Mouse (Mus musculus) large intestine, adult 2 months (tissue): Measurements from ENCODE around the gene Ergic1. TPM values are rescaled to one million over a fixed set of nuclear protein-coding genes. Genes with fewer than 3 reads are reported as not detected.

Experiments used
- DNase-seq: peaks from one replicate; pipeline ENCODE4 v3.0.0-alpha.2; 2012; ENCODE audit warnings: low read depth, low spot score
- WGBS: fragments of 180-500 bp; shearing (Covaris S2); methylation state at CpG from one replicate; pipeline ENCODE4 v1.1.7; 2018; 5-methylcytosine and 5-hydroxymethylcytosine counted together
- polyA plus RNA-seq: library from polyadenylated mRNA; depleted of rRNA; stranded (reverse); fragments of >200 nt; gene quantifications from 2 replicates; pipeline ENCODE4 v1.2.3, GENCODE M21; 2012

The Ergic1 gene
- polyA plus RNA-seq, 1 experiment = 113 TPM

GRCm38 (mm10) chr17:26535251-26536136, 25.8 kb upstream of the Ergic1 start:
- no peak for DNase-seq
- 64% methylated on average over 7 of the region's 7 CpGs for WGBS

- 12% methylated on average over 6 of the region's 6 CpGs for WGBS
- DNase-seq = peak; percentile 80
Observed at GRCm38 (mm10) chr17:26537722-26538471, 23.4 kb upstream of the Ergic1 start.

GRCm38 (mm10) chr17:26540083-26540482, 21.2 kb upstream of the Ergic1 start:
- no peak for DNase-seq
- WGBS = 86% methylated on average over 5 of the region's 5 CpGs

GRCm38 (mm10) chr17:26544319-26544963, 16.8 kb upstream of the Ergic1 start:
- WGBS = 65% methylated on average over 8 of the region's 8 CpGs
- no peak for DNase-seq

- WGBS = 52% methylated on average over 7 of the region's 7 CpGs
- DNase-seq = no peak
Observed at GRCm38 (mm10) chr17:26547771-26548170, 13.5 kb upstream of the Ergic1 start.

- WGBS = 21% methylated on average over 5 of the region's 5 CpGs
- DNase-seq = no peak
Observed at GRCm38 (mm10) chr17:26548566-26548965, 12.7 kb upstream of the Ergic1 start.

GRCm38 (mm10) chr17:26549148-26549809, 12.0 kb upstream of the Ergic1 start:
- WGBS = 14% methylated on average over 12 of the region's 12 CpGs

GRCm38 (mm10) chr17:26551104-26551503, 10.2 kb upstream of the Ergic1 start:
- 89% methylated on average over 6 of the region's 6 CpGs for WGBS
- DNase-seq = no peak

More at GRCm38 (mm10) chr17:26549148-26549809, 12.0 kb upstream of the Ergic1 start:
- DNase-seq = peak; percentile 46

GRCm38 (mm10) chr17:26553033-26553432, 8.3 kb upstream of the Ergic1 start:
- no peak for DNase-seq
- WGBS = 76% methylated on average over 3 of the region's 3 CpGs

- DNase-seq = no peak
- WGBS = 32% methylated on average over 9 of the region's 9 CpGs
Observed at GRCm38 (mm10) chr17:26560526-26561289, 581 bp upstream of the Ergic1 start.

- DNase-seq = no peak
- WGBS = under 1% methylated on average over 25 of the region's 25 CpGs
Observed at GRCm38 (mm10) chr17:26561651-26562181, 427 bp downstream of the Ergic1 start, which contains the start of gene Dusp1. Gene Dusp1 (minus strand): TSS chr17:26562128.

- no peak for DNase-seq
- WGBS = 76% methylated on average over 4 of the region's 4 CpGs
Observed at GRCm38 (mm10) chr17:26562292-26562691, 1.0 kb downstream of the Ergic1 start.

GRCm38 (mm10) chr17:26563476-26563875, 2.2 kb downstream of the Ergic1 start:
- no peak for DNase-seq
- WGBS = 67% methylated on average over 6 of the region's 6 CpGs

GRCm38 (mm10) chr17:26564439-26564838, 3.1 kb downstream of the Ergic1 start:
- WGBS = 31% methylated on average over 9 of the region's 9 CpGs
- DNase-seq = peak; percentile 39

- 25% methylated on average over 8 of the region's 8 CpGs for WGBS
- peak; percentile 51 for DNase-seq
Observed at GRCm38 (mm10) chr17:26567142-26567817, 6.0 kb downstream of the Ergic1 start.

- DNase-seq = no peak
- WGBS = 81% methylated on average over 4 of the region's 4 CpGs
Observed at GRCm38 (mm10) chr17:26567818-26568173, 6.5 kb downstream of the Ergic1 start.

GRCm38 (mm10) chr17:26569594-26570350, 8.5 kb downstream of the Ergic1 start:
- 86% methylated on average over 4 of the region's 4 CpGs for WGBS
- no peak for DNase-seq
